Mouse (Mus musculus): Measurements from ENCODE around the gene Adam4. TPM values are rescaled to one million over a fixed set of nuclear protein-coding genes. Genes with fewer than 3 reads are reported as not detected.
"Not testable (repeated sequence)": the region's sequence is repeated elsewhere in the genome, so short reads cannot be mapped to it uniquely, and the experiment has no call there.

The Adam4 gene
- polyA plus RNA-seq (2016; fragmentation: Nextera tagmentation; extraction: Ambion mirVana) = 0.31 and 0.36 TPM in 2 replicates

DNA sequence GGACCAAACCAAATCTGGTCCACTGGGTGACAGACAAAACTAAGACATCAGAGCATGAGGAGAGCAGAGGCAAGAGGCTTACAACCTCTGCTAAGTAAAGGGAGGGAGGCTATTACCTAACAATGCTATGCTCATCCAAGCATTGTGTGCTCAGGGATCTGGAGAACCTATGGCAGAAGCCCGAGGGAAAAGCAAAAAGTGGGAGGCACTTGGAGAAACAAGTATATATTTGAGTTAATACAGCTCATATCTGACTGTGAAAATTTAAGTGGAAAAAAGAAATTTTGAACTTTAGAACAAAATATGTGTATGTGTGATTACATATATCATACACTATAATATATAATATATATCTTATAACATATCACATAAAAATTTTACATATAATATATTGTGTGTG is at the start of gene Adam4:
Gene Adam4 (minus strand): TSS at position 101 of the 400 bp plus-strand sequence.
- Histone ChIP-seq H3K27ac (no peak within 1 kb of the TSS), H3K4me1 (no peaks in the 10 kb centered on the region), H3K9me3 (replicated peaks) (peaks cover 30% of the 10 kb centered on the region), H3K4me2 (no peak within 1 kb of the TSS), H3K4me3 (no peak within 1 kb of the TSS), H3K36me3 (peaks cover 26% of the 10 kb centered on the region; the same call in 1 of the 2 replicates), H3K9ac (no peak within 1 kb of the TSS), H3K27me3 (replicated peaks) (no peaks in the 10 kb centered on the region)
- WGBS (ENCODE audit: insufficient replicate concordance) = 74% methylated on average over 1 of the region's 1 CpGs
- no peak for ATAC-seq

DNA sequence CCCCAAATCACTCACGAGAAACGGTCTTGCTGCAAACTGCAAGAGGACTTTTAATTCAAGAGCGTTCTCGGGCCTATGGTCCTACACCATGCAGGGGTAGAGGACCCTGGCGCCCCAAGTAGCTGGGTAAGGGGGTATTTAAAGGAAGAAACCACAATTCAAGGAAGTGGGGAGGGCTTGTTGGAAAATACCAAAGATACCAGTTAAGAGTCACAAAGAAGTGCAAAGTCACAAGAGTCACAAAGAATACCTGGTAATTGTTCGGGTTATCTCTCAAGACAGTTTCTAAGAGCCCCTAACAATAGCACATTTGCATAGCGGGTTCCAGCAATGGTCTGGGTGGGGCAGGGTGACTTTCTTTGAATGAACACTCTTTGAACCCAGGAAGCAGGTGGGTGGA is 37.3 kb upstream of the Adam4 start:
- not testable (repeated sequence) for H3K27ac ChIP-seq; ATAC-seq; H3K27me3 ChIP-seq (replicated peaks); H3K4me3 ChIP-seq; H3K4me1 ChIP-seq; H3K9ac ChIP-seq; H3K4me2 ChIP-seq
- Histone ChIP-seq H3K9me3 (replicated peaks) (peaks cover 18% of the 10 kb centered on the region), H3K36me3 (peaks cover 22% of the 10 kb centered on the region)
- 84% methylated on average over 7 of the region's 7 CpGs for WGBS (ENCODE audit: insufficient replicate concordance)

- not testable (repeated sequence) for H3K27ac ChIP-seq; H3K27me3 ChIP-seq (replicated peaks); H3K36me3 ChIP-seq; ATAC-seq; H3K9me3 ChIP-seq (replicated peaks); H3K9ac ChIP-seq; H3K4me1 ChIP-seq; H3K4me2 ChIP-seq; H3K4me3 ChIP-seq
- 81% methylated on average over 9 of the region's 9 CpGs for WGBS (ENCODE audit: insufficient replicate concordance)
Measured at GRCm38 (mm10) chr12:81438985-81439384, 17.2 kb upstream of the Adam4 start.

DNA sequence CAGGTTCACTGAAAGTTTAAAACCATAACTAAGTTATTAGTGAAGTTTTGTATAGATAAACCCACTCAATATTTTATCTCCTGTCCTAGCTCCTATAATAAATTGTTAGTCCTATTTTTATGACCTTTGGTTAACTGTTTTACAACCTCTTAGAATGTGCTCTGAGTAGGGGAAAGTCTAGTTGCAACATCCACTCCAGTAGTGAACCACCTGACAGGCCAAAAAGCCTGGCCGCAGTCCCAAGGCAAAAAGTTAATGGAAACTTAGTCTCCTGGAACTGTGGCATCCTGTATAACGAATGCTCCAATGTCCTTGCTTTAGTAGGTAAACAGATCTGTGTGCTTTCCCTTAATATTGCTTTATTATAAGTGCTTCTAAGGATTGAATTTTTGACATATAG is 13.0 kb upstream of the Adam4 start:
- H3K9me3 ChIP-seq (replicated peaks) = peaks cover 18% of the 10 kb centered on the region; the same call in 1 of the 2 replicates
- H3K4me3 ChIP-seq; ATAC-seq; H3K9ac ChIP-seq; H3K27me3 ChIP-seq (replicated peaks); H3K4me1 ChIP-seq; H3K27ac ChIP-seq; H3K4me2 ChIP-seq: not testable (repeated sequence)
- WGBS (ENCODE audit: insufficient replicate concordance) = 78% methylated on average over 2 of the region's 2 CpGs
- H3K36me3 ChIP-seq = peaks cover 24% of the 10 kb centered on the region

DNA sequence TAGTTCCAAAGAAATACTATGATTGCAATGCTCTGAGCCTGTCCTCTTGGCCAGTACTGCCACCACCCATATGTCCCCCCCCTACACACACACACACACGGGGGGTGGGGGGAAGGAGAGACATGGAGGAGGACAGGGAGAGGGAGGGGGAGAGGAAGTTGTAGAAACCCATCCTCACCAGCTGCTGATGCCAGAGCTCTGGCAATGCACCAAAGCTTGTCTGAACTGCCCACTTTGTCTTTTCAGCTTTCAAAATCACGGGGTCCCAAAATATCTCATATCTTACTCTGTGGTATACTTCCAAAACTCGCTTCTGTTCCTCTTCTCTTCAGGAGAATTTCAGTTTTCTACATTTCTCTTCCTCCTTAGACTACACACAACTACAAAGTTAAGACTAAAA is 8.5 kb downstream of the Adam4 start:
- WGBS (ENCODE audit: insufficient replicate concordance) = 69% methylated on average over 3 of the region's 3 CpGs
- no peak overlapping the region for H3K4me2 ChIP-seq

DNA sequence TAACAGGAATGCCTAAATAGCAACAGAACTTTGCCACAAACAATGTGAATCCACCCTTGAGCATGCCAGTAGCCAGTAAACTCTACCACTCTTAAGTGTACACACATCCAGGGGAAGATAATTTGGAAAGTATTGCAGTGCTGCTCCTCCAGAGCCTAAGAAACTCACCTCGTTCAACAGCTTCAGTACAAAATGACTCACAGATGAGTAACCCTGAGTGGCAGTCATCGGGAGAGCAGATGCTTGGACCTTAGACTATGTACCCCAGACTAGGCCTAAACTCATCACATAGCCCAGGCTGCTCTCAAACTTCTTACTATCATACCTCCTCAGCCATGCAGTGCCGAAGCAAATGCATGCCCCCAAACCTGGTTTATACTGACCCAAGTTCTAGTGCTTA is 12.8 kb downstream of the Adam4 start:
- Histone ChIP-seq H3K27me3 (replicated peaks) (no peaks in the 10 kb centered on the region), H3K27ac (no peak overlapping the region), H3K9me3 (replicated peaks) (no peaks in the 10 kb centered on the region), H3K4me1 (no peaks in the 10 kb centered on the region), H3K36me3 (no peaks in the 10 kb centered on the region), H3K4me2 (no peak overlapping the region), H3K9ac (no peak overlapping the region), H3K4me3 (no peak overlapping the region)
- ATAC-seq = no peak
- 74% methylated on average over 3 of the region's 3 CpGs for WGBS (ENCODE audit: insufficient replicate concordance)

More for the DNA sequence above, 8.5 kb downstream of the Adam4 start:
- no peak overlapping the region for H3K9ac ChIP-seq
- H3K36me3 ChIP-seq = no peaks in the 10 kb centered on the region
- H3K27ac ChIP-seq = no peak overlapping the region
- no peaks in the 10 kb centered on the region for H3K4me1 ChIP-seq
- ATAC-seq = no peak
- H3K27me3 ChIP-seq (replicated peaks) = no peaks in the 10 kb centered on the region
- H3K9me3 ChIP-seq (replicated peaks) = no peaks in the 10 kb centered on the region
- H3K4me3 ChIP-seq = no peak overlapping the region

DNA sequence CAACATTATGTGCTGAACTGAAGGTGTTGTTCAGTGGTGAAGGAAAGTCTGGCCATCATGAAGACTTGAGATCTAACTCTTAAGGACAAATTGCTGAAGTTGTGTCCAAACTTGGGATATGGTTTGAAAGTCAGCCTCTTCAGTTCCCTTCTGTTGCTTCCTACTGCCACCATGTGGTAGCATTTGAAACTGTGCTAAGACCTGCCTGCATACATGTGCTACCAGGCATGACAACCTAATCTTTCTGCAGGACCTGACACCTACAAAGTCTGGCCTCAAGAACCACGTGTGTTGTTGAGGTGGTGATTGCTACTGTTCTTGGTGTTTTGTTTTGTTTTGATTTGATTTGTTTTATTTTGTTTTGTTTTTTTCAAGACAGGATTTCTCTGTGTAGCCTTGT is 19.6 kb downstream of the Adam4 start:
- H3K4me1 ChIP-seq = no peaks in the 10 kb centered on the region
- no peak overlapping the region for H3K4me3 ChIP-seq
- H3K27ac ChIP-seq = no peak overlapping the region
- no peak for ATAC-seq
- H3K9me3 ChIP-seq (replicated peaks) = no peaks in the 10 kb centered on the region
- H3K9ac ChIP-seq = no peak overlapping the region
- WGBS (ENCODE audit: insufficient replicate concordance) = 21% methylated on average over 1 of the region's 1 CpGs
- no peaks in the 10 kb centered on the region for H3K36me3 ChIP-seq
- H3K27me3 ChIP-seq (replicated peaks) = no peaks in the 10 kb centered on the region
- no peak overlapping the region for H3K4me2 ChIP-seq

DNA sequence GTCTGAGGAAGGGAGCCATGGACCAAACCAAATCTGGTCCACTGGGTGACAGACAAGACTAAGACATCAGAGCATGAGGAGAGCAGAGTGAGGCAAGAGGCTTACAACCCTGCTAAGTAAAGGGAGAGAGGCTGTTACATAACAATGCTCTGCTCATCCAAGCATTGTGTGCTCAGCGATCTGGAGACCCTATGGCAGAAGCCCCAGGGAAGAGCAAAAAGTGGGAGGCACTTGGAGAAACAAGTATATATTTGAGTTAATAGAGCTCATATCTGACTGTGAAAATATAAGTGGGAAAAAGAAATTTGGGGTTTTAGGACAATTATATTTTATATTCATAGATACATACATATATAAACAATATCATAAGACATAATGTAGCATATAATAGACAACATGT is 42.4 kb downstream of the Adam4 start, which contains the start of gene Gm4787:
Gene Gm4787 (minus strand): TSS at position 101 of the 400 bp plus-strand sequence.
- WGBS (ENCODE audit: insufficient replicate concordance) = 71% methylated on average over 1 of the region's 1 CpGs
- not testable (repeated sequence) for H3K4me3 ChIP-seq; H3K27me3 ChIP-seq (replicated peaks); H3K27ac ChIP-seq; H3K36me3 ChIP-seq; H3K4me2 ChIP-seq; H3K4me1 ChIP-seq; ATAC-seq; H3K9ac ChIP-seq; H3K9me3 ChIP-seq (replicated peaks)

Other genes with a start within 250 kb of the Adam4 start
- gene Slc8a3, start 88.8 kb downstream of the Adam4 start, polyA plus RNA-seq (2016; fragmentation: Nextera tagmentation; extraction: Ambion mirVana) = 0.02 and 0.05 TPM in 2 replicates
- gene Gm4787, start 42.5 kb downstream of the Adam4 start, polyA plus RNA-seq (2016; fragmentation: Nextera tagmentation; extraction: Ambion mirVana) = 0.08 and 0.16 TPM in 2 replicates
- gene Cox16, start 63.2 kb upstream of the Adam4 start, polyA plus RNA-seq (2016; fragmentation: Nextera tagmentation; extraction: Ambion mirVana) = 78.4 and 86.0 TPM in 2 replicates
- gene Gm20498, start 111.0 kb upstream of the Adam4 start, polyA plus RNA-seq (2016; fragmentation: Nextera tagmentation; extraction: Ambion mirVana) = 15.4 and 18.1 TPM in 2 replicates
- 18.8 and 22.5 TPM in 2 replicates for gene Synj2bp, start 111.0 kb upstream of the Adam4 start, polyA plus RNA-seq (2016; fragmentation: Nextera tagmentation; extraction: Ambion mirVana)
- 0.06 and 0.14 TPM in 2 replicates for gene Adam21, start 146.5 kb upstream of the Adam4 start, polyA plus RNA-seq (2016; fragmentation: Nextera tagmentation; extraction: Ambion mirVana)
- 45.9 and 48.1 TPM in 2 replicates for gene Med6, start 173.1 kb upstream of the Adam4 start, polyA plus RNA-seq (2016; fragmentation: Nextera tagmentation; extraction: Ambion mirVana)
- 0.12 and 0.33 TPM in 2 replicates for gene Ttc9, start 209.3 kb upstream of the Adam4 start, polyA plus RNA-seq (2016; fragmentation: Nextera tagmentation; extraction: Ambion mirVana)

Data from liver, embryonic 12.5 days (tissue).